Mouse (Mus musculus) spleen, adult 18-20 months (tissue): ENCODE measurements around the gene Psmb11.
"Not testable (repeated sequence)": the region's sequence is repeated elsewhere in the genome, so short reads cannot be mapped to it uniquely, and the experiment has no call there.

Source experiments
- DNase-seq, 2 experiments: peaks; one replicate each; pipeline ENCODE4 v3.0.0; 2022; ENCODE audit warnings: mixed read lengths in 2 of 2

Gene Psmb11

GRCm38 (mm10) chr14:54603686-54604085, 17.5 kb upstream of the Psmb11 start:
- DNase-seq: no peak

- DNase-seq: peak; percentile 68 to 82
Measured at GRCm38 (mm10) chr14:54605752-54606321, 15.4 kb upstream of the Psmb11 start, which contains the start of gene 4931414P19Rik. Gene 4931414P19Rik, minus strand, starts transcription at chr14:54605993.

DNA sequence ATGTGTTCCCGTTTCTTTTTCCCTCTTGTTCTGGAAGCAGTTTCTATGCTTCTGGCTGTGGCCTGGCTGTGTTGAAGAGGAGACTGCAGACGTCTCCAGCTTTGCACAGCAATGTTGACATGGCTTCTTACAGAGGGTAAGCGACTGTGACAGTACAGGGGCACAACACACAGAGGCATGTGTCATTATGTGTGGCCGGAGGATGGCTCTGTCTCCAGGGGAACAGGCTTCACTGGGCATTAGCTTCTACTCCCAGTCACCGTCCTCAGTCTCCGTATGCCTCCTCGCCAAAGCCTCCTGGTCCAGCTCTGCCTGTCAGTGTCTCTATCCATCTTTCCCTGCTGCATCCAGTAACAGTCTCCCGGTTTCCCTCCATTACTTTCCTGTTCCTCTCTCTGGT, 14.0 kb upstream of the Psmb11 start:
- DNase-seq: no peak

DNA sequence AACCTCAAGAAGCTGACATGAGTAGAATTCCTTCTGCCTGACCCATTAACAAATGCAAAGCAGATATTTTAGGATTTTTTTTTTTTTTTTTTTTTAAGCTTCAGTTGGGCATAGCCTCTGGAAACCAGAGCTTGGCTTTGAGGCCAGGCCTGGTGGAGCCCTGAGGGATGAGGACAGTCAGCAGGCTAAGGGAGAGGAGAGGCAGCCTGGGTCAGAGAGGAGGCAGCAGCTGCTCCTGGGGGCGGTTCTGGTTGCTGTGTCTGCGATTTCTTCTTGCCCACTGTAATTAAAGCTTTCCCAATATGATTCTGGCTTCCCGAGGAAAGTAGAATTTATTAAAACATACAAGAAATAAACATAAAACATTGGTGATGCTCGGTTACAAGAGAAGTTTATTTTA, 12.0 kb upstream of the Psmb11 start:
- no peak for DNase-seq

DNA sequence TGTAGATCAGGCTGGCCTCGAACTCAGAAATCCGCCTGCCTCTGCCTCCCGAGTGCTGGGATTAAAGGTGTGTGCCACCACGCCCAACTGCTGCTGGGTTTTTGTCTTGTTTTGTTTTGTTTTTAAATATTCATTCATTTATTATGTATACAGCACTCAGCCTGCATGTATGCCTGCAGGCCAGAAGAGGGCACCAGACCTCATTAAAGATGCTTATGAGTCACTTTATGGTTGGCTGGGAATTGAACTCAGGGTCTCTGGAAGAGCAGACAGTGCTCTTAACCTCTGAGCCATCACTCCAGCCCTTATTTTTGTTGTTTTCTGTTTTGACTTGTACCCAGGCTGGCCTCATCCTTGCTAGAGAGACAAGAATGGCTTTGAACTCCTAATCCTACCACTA, 11.3 kb upstream of the Psmb11 start:
- DNase-seq: peak in 1 of 2 experiments; percentile 20

DNA sequence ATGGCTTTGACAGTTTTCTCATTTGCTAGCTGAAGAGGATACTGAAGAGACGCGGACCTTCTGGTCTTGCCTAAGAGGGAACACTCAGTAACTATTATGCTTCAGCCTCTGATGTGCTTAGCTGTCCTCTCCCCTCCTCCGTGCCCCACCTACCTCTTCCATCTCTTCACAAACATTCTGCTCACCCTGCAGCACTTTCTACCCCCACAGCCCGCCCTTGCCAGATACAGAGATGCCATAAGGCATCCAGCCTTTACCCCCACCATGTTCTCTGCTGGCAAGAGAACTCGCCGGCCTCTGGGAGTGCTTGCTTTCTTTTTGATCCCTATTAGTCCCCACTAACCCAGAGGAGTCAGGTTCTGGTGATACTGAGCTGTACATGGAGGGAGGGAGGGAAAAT, 10.6 kb upstream of the Psmb11 start:
- DNase-seq: no peak

- not testable (repeated sequence) for DNase-seq
Measured at GRCm38 (mm10) chr14:54614130-54614529, 7.1 kb upstream of the Psmb11 start.

DNA sequence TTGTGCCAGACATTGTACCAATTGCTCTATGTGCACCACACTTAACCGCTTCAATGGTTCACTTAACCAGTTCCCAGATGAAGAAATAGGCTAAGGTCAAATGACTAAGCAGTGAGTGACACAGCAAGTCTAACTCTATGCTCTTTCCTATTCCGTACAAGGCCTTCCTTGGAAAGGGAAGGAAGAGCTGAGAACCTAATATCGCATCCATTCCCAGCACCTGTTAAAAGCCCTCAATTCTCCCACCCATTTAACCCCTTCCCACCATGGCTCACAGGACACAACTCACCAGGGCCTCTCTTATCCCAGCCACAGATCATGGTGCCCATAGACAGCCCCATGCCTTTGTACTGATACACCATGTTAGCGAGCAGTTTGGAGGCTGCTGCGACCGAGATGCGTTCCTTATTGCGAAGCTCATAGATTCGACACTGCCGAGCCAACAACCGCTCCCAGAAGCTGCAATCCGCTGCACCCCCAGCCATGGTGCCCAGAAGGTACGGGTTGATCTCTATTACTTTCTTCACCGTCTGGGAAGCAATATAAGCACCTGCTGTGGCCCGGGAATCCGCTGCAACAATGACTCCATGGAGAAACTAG, 4.9 kb upstream of the Psmb11 start:
- DNase-seq: no peak

GRCm38 (mm10) chr14:54617152-54617896, 3.9 kb upstream of the Psmb11 start:
- DNase-seq: no peak

DNA sequence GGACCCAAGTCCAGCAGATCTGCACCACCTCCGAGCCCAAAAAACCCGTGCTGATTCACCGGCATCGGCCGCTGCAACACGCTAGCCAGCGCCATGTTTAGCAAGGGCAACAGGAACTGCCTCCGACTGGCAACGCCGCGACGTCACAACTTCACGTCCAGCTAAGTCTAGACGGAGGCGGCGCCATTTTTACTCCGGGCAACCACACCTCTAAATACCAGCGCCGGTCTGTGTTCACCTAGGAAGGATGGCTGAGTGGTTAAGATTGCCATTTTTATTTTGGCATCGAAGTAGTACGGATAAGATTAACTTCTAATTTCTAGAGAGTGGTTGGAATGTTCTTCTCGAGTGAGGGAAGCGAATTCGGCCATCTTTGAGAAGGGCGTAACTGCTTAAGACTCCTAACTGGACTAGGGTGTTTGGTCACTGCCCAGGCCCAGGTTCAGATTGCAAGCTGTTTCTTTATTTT, 3.3 kb upstream of the Psmb11 start, which contains the start of gene Psmb5:
TSS of gene Psmb5 (minus strand) at position 126 of the 469 bp plus-strand sequence.
- DNase-seq: peak; percentile 73 to 81

DNA sequence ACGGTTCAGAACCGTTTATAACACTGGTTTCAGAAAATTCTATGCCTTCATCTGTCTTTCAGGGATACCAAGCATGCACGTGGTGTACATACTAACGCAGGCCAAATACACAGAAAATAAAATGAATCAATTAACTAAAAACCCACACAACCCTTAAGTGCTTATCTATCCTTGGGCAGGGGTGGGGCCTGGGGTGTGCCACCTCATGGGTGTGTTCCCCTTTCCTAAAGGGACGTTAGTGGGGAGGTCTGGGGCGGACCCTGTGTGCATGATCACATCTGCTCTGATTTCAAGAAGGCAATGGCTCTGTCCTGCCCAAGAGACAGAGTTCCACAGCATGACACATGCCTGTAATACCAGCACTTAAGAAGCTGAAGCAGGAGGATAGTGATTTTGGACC, 2.1 kb downstream of the Psmb11 start:
- DNase-seq: no peak

DNA sequence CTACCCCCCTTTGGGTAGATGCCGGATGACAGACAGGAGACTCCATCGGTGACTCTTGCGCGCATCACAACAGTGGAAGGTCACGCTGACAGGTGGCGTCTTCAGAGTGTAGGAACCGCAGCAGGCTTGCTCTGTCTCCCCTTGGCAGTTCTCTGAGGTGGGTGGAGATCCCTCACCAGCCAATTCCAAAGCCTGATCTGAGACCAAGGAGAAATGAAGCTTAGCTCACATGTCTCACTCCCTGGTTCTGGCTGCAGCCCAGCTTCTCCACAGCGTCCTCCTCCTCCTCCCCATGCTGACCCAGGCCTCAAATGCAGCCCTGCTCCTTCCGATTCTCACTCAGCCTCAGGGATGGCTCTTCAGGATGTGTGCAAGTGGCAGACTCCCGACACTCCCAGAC, 3.7 kb downstream of the Psmb11 start:
- no peak for DNase-seq

GRCm38 (mm10) chr14:54628103-54628502, 6.9 kb downstream of the Psmb11 start:
- DNase-seq: no peak

GRCm38 (mm10) chr14:54629797-54630196, 8.6 kb downstream of the Psmb11 start:
- no peak for DNase-seq

- DNase-seq: no peak
Measured at GRCm38 (mm10) chr14:54630583-54631239, 9.5 kb downstream of the Psmb11 start.

- DNase-seq: no peak
Measured at GRCm38 (mm10) chr14:54631240-54631599, 10.0 kb downstream of the Psmb11 start.

DNA sequence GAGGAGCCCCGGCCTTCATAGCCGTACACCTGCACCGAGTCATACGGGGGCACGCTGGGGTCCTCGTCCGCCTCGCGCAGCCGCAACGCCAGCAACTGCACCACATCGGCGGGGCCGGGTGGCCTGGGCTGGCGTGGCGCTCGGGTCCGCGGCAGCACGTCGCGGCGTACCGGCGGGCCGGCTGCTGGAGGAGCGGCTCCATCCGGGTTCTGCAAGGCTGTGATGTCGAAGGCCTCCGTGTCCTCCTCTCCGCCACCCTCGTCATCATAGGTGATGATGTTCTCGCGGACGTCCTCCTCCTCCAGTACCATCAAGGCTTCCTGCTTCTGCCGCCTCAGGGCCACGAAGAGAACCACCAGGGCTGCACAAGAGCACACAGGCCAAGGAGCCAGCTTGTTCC, 11.0 kb downstream of the Psmb11 start:
- no peak for DNase-seq

GRCm38 (mm10) chr14:54634182-54634581, 12.9 kb downstream of the Psmb11 start:
- no peak for DNase-seq

DNA sequence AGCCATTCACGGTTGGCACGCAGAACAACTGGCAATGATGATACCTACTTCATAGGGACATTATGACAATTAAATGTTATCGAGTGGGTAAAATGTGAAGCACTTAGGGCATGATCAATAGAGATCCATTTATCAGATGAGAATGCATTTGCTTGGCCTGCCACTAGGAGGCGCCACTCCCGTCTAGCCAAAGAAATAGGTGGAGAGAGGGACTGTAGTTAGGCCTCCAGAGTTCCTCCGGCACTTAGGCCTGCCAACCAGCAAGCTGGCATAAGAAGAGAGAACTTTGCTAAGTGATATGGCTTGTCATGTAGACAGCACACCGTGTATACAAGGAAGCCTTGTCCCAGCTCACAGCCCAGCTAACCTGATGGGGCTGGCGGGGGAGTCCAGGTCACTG, 15.7 kb downstream of the Psmb11 start:
- peak in 1 of 2 experiments; percentile 63 for DNase-seq

- no peak for DNase-seq
Measured at GRCm38 (mm10) chr14:54638210-54638609, 17.0 kb downstream of the Psmb11 start.

- no peak for DNase-seq
Measured at GRCm38 (mm10) chr14:54640121-54640520, 18.9 kb downstream of the Psmb11 start.

GRCm38 (mm10) chr14:54640946-54641304, 19.7 kb downstream of the Psmb11 start, which contains the start of gene Gm17606:
Gene Gm17606, plus strand, starts transcription at chr14:54640952.
- DNase-seq: no peak

- DNase-seq: peak; percentile 81 to 88
Measured at GRCm38 (mm10) chr14:54641305-54641969, 20.2 kb downstream of the Psmb11 start, which contains the start of gene Cdh24. Gene Cdh24, minus strand, starts transcription at chr14:54641364.
